Mouse (Mus musculus): Measurements from ENCODE around the gene Inka2.

DNA sequence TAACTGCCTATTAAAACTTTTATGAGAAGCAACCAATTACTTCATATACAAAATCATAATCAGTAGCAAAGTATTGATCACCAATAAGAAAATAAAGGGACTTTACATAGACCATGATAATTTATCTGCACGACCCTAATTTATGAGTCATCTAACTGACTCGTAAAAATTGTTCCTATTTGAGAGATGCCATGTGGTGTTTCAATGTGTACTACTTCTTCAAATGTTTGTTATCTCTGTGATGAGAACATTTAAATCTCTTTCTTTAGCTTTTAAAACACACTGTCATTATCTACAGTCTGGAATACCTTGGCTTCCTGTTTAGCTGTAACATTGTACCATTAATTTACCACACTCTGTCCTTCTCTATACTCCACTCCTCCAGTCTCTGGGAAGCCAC lies 65.0 kb downstream of the Inka2 start:
- TF ChIP-seq POLR2A (IDR thresholded peaks at IDR 0.05; ENCODE audit: borderline replicate concordance, insufficient read depth, low read length), result no peak
- no peak for TF ChIP-seq CTCF (IDR thresholded peaks at IDR 0.05; ENCODE audit: borderline replicate concordance, insufficient read depth, low read depth, low read length)
